Mouse (Mus musculus): ENCODE measurements around the gene Ccdc84.
"Not testable (repeated sequence)": the region's sequence is repeated elsewhere in the genome, so short reads cannot be mapped to it uniquely, and the experiment has no call there.

DNA sequence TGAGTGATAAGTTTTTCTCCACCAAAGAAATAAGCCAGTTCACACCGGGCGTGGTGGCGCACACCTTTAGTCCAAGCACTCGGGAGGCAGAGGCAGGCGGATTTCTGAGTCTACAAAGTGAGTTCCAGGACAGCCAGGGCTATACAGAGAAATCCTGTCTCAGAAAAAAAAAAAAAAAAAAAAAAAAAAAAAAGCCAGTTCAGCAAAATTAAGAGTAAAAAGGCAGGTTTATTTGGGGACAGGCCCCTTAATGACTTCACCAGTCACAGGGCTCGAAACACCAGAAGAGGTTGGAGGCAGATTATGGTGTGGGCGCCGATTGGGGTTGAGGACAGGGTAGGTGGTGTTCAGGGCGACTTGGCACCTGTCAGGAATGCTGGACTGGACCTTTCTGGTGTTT is 1.4 kb upstream of the Ccdc84 start:
- TF ChIP-seq POLR2A, CTCF (IDR thresholded peaks at IDR 0.05; ENCODE audit: extremely low read depth, insufficient read depth, low read length): not testable (repeated sequence)
